Mouse (Mus musculus) erythroid progenitor cell, adult 5-6 weeks (primary cell): Measurements from ENCODE around the gene Sit1. TPM values are rescaled to one million over a fixed set of nuclear protein-coding genes. Genes with fewer than 3 reads are reported as not detected.

Experiments
- total RNA-seq, 2 experiments: library from RNA; stranded (forward) in 1 of 2; stranded (reverse) in 1 of 2; fragments of 150-400 nt in 1 of 2; fragments of 186-747, 209-891 nt in 1 of 2; gene quantifications; 2 replicates each; pipeline versions ENCODE4 v1.2.3 to v1.2.4; 2015 to 2017; ENCODE audit warnings: low replicate concordance in 2 of 2

Gene Sit1
- total RNA-seq, 2 experiments from 2014 or later, result not detected

Other genes with a start within 250 kb of the Sit1 start
- not detected in 2 replicates for gene Atp8b5, start 216.6 kb downstream of the Sit1 start, total RNA-seq (2015; ENCODE audit: low replicate concordance)
- not detected in 2 replicates for gene Atp8b5, start 216.6 kb downstream of the Sit1 start, total RNA-seq (2017; ENCODE audit: low replicate concordance)
- not detected in 2 replicates for gene Rusc2, start 101.8 kb downstream of the Sit1 start, total RNA-seq (2015; ENCODE audit: low replicate concordance)
- not detected in 2 replicates for gene Rusc2, start 101.8 kb downstream of the Sit1 start, total RNA-seq (2017; ENCODE audit: low replicate concordance)
- gene Fam166b, start 54.6 kb downstream of the Sit1 start, total RNA-seq (2015; ENCODE audit: low replicate concordance), result not detected in 2 replicates
- not detected in 2 replicates for gene Fam166b, start 54.6 kb downstream of the Sit1 start, total RNA-seq (2017; ENCODE audit: low replicate concordance)
- 0.84 and 2.5 TPM in 2 replicates for gene Tesk1, start 41.8 kb downstream of the Sit1 start, total RNA-seq (2015; ENCODE audit: low replicate concordance)
- gene Tesk1, start 41.8 kb downstream of the Sit1 start, total RNA-seq (2017; ENCODE audit: low replicate concordance), result 0.23 and 0.77 TPM in 2 replicates
- 17.2 and 22.3 TPM in 2 replicates for gene Cd72, start 29.1 kb downstream of the Sit1 start, total RNA-seq (2015; ENCODE audit: low replicate concordance)
- gene Cd72, start 29.1 kb downstream of the Sit1 start, total RNA-seq (2017; ENCODE audit: low replicate concordance), result 23.1 and 23.5 TPM in 2 replicates
- 26.0 and 46.9 TPM in 2 replicates for gene Ccdc107, start 9.2 kb upstream of the Sit1 start, total RNA-seq (2015; ENCODE audit: low replicate concordance)
- 38.5 and 41.1 TPM in 2 replicates for gene Ccdc107, start 9.2 kb upstream of the Sit1 start, total RNA-seq (2017; ENCODE audit: low replicate concordance)
- gene Arhgef39, start 16.0 kb upstream of the Sit1 start, total RNA-seq (2015; ENCODE audit: low replicate concordance), result 233 and 242 TPM in 2 replicates
- 202 and 213 TPM in 2 replicates for gene Arhgef39, start 16.0 kb upstream of the Sit1 start, total RNA-seq (2017; ENCODE audit: low replicate concordance)
- 1.7 TPM in 1 of 2 replicates, not detected in the other for gene Car9, start 23.2 kb upstream of the Sit1 start, total RNA-seq (2015; ENCODE audit: low replicate concordance)
- not detected in 2 replicates for gene Car9, start 23.2 kb upstream of the Sit1 start, total RNA-seq (2017; ENCODE audit: low replicate concordance)
- not detected in 2 replicates for gene Tpm2, start 40.0 kb upstream of the Sit1 start, total RNA-seq (2015; ENCODE audit: low replicate concordance)
- gene Tpm2, start 40.0 kb upstream of the Sit1 start, total RNA-seq (2017; ENCODE audit: low replicate concordance), result not detected in 2 replicates
- gene Creb3, start 78.6 kb upstream of the Sit1 start, total RNA-seq (2015; ENCODE audit: low replicate concordance), result 8.0 and 12.3 TPM in 2 replicates
- gene Creb3, start 78.6 kb upstream of the Sit1 start, total RNA-seq (2017; ENCODE audit: low replicate concordance), result 9.6 and 45.0 TPM in 2 replicates
- gene Tln1, start 79.0 kb upstream of the Sit1 start, total RNA-seq (2015; ENCODE audit: low replicate concordance), result 111 and 144 TPM in 2 replicates
- gene Tln1, start 79.0 kb upstream of the Sit1 start, total RNA-seq (2017; ENCODE audit: low replicate concordance), result 643 and 746 TPM in 2 replicates
- gene Rgp1, start 95.0 kb upstream of the Sit1 start, total RNA-seq (2015; ENCODE audit: low replicate concordance), result 29.2 and 31.0 TPM in 2 replicates
- 10.1 and 32.7 TPM in 2 replicates for gene Rgp1, start 95.0 kb upstream of the Sit1 start, total RNA-seq (2017; ENCODE audit: low replicate concordance)
- 22.3 and 28.1 TPM in 2 replicates for gene Gba2, start 95.1 kb upstream of the Sit1 start, total RNA-seq (2015; ENCODE audit: low replicate concordance)
- gene Gba2, start 95.1 kb upstream of the Sit1 start, total RNA-seq (2017; ENCODE audit: low replicate concordance), result 23.5 and 32.1 TPM in 2 replicates
- gene Msmp, start 100.8 kb upstream of the Sit1 start, total RNA-seq (2015; ENCODE audit: low replicate concordance), result not detected in 2 replicates
- gene Msmp, start 100.8 kb upstream of the Sit1 start, total RNA-seq (2017; ENCODE audit: low replicate concordance), result not detected in 2 replicates
- gene Npr2, start 148.2 kb upstream of the Sit1 start, total RNA-seq (2015; ENCODE audit: low replicate concordance), result 10.8 TPM in 1 of 2 replicates, not detected in the other
- 0.13 TPM in 1 of 2 replicates, not detected in the other for gene Npr2, start 148.2 kb upstream of the Sit1 start, total RNA-seq (2017; ENCODE audit: low replicate concordance)
- gene Spag8, start 169.9 kb upstream of the Sit1 start, total RNA-seq (2015; ENCODE audit: low replicate concordance), result not detected in 2 replicates
- 3.9 TPM in 1 of 2 replicates, not detected in the other for gene Spag8, start 169.9 kb upstream of the Sit1 start, total RNA-seq (2017; ENCODE audit: low replicate concordance)
- 18.9 and 26.7 TPM in 2 replicates for gene Hint2, start 172.7 kb upstream of the Sit1 start, total RNA-seq (2015; ENCODE audit: low replicate concordance)
- gene Hint2, start 172.7 kb upstream of the Sit1 start, total RNA-seq (2017; ENCODE audit: low replicate concordance), result 6.5 and 12.0 TPM in 2 replicates
- 1.4 TPM in 1 of 2 replicates, not detected in the other for gene Tmem8b, start 185.2 kb upstream of the Sit1 start, total RNA-seq (2015; ENCODE audit: low replicate concordance)
- gene Tmem8b, start 185.2 kb upstream of the Sit1 start, total RNA-seq (2017; ENCODE audit: low replicate concordance), result 0.64 TPM in 1 of 2 replicates, not detected in the other
- not detected in 2 replicates for gene Fam221b, start 185.4 kb upstream of the Sit1 start, total RNA-seq (2015; ENCODE audit: low replicate concordance)
- gene Fam221b, start 185.4 kb upstream of the Sit1 start, total RNA-seq (2017; ENCODE audit: low replicate concordance), result 1.7 TPM in 1 of 2 replicates, not detected in the other
- not detected in 2 replicates for gene Olfr70, start 217.1 kb upstream of the Sit1 start, total RNA-seq (2015; ENCODE audit: low replicate concordance)
- gene Olfr70, start 217.1 kb upstream of the Sit1 start, total RNA-seq (2017; ENCODE audit: low replicate concordance), result not detected in 2 replicates
- gene Olfr71, start 226.5 kb upstream of the Sit1 start, total RNA-seq (2015; ENCODE audit: low replicate concordance), result not detected in 2 replicates
- gene Olfr71, start 226.5 kb upstream of the Sit1 start, total RNA-seq (2017; ENCODE audit: low replicate concordance), result not detected in 2 replicates
- not detected in 2 replicates for gene Hrct1, start 243.5 kb upstream of the Sit1 start, total RNA-seq (2015; ENCODE audit: low replicate concordance)
- gene Hrct1, start 243.5 kb upstream of the Sit1 start, total RNA-seq (2017; ENCODE audit: low replicate concordance), result not detected in 2 replicates
- gene Spaar, start 246.3 kb upstream of the Sit1 start, total RNA-seq (2015; ENCODE audit: low replicate concordance), result not detected in 2 replicates
- not detected in 2 replicates for gene Spaar, start 246.3 kb upstream of the Sit1 start, total RNA-seq (2017; ENCODE audit: low replicate concordance)